In the genomic region with DNA sequence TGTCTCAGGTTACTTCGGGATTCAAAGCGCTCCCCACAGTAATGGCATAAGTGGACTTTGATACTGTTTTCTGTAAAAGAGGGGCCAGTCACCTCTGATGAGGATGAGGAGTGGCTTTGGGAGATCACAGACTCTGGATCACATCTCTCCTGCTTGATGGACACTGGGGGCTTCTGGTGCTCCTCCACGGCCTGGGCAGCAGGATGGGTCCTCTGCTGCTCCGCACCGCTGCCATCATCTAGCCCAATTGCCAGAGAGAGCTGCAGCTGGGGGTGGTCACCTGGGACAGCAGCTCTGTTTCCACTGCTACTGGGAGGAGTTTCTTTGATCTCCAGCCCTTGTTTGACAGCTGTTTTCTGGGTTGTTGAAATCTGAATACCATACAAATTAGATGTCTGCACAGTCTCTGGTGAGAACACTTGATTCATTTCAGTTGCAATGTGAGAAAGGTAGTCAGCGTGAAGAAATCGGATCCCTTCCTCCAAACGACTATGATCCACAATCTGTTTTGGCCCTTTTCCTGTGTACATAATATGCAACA, we compare ENCODE assay signal across 18 mouse cellular contexts.
"Had no signal": no experiment of that assay in that cellular context is flagged by ENCODE, and none has a peak within 500 bp of the region (broad histone marks: within the 10 kb centered on the region; RNA-seq: fewer than 3 reads in every experiment).

No protein-coding gene starts in this region.

- H3K9ac ChIP-seq: liver, embryonic 13.5 days; midbrain, embryonic 12.5 days; midbrain, embryonic 15.5 days; neural tube, embryonic 13.5 days had no signal

- H3K27me3 ChIP-seq: liver, embryonic 13.5 days; midbrain, embryonic 12.5 days; midbrain, embryonic 15.5 days; neural tube, embryonic 13.5 days had no signal

- ATAC-seq: intestine, embryonic 16.5 days; midbrain, embryonic 15.5 days had no signal

- H3K4me2 ChIP-seq: liver, embryonic 13.5 days; midbrain, embryonic 12.5 days; midbrain, embryonic 15.5 days; neural tube, embryonic 13.5 days had no signal

- H3K9me3 ChIP-seq: liver, embryonic 13.5 days; midbrain, embryonic 12.5 days; midbrain, embryonic 15.5 days; neural tube, embryonic 13.5 days had no signal

- H3K4me3 ChIP-seq: left cerebral cortex, adult 2 months; liver, embryonic 13.5 days; midbrain, embryonic 12.5 days; midbrain, embryonic 15.5 days; myocyte; neural tube, embryonic 13.5 days had no signal

- H3K4me1 ChIP-seq: liver, embryonic 13.5 days; midbrain, embryonic 12.5 days; midbrain, embryonic 15.5 days; neural tube, embryonic 13.5 days had no signal

- H3K27ac ChIP-seq: left cerebral cortex, adult 2 months; liver, embryonic 13.5 days; midbrain, embryonic 12.5 days; midbrain, embryonic 15.5 days; neural tube, embryonic 13.5 days had no signal

- DNase-seq: kidney, adult 2 months; kidney, postnatal 25 days; layer of hippocampus, postnatal 36 days; liver, embryonic 13.5 days; lung, adult 2 months; lung, postnatal 14 days; lung, postnatal 4 days; retina, postnatal 1 day; right cerebral cortex, postnatal 25 days; spleen, adult 18-20 months; thymus, adult 18-20 months; thymus, postnatal 25 days had no signal
